Comparison of ENCODE assay signal across 7 mouse cellular contexts in the genomic region with DNA sequence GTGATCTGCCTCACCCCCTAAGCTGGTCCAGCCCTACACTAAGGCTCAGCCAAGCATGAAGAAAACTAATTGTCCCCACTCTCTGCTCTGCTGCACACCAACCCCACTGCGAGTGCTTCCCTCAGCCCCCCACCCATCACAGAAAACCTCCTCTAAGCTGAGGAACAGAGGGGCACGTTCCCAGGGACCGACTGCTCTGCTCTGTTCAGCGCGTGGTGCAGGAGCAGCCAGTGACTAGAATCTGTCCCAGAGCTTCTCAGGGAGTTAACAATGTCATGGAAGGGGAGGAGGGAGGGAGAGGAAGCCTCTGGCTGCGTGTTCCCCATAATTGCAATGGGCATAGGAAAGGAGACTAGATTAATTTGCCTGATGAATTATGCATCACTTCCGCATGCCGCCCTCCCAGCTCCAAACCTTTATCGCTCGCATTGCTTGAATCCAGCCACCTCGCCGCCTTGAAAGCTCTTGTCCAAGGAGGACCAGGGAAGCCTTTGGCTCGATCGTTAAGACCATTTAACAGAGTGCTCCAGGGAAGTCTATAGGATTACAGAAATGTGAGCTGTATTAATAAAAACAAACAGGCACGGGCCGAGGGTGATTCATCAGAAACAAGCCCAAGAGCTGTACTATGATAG.
DNase-seq lines count a peak whose midpoint lies in the region; ATAC-seq lines count a peak whose summit lies in the region.

No protein-coding gene starts in this region.

- DNase-seq in liver, embryonic 11.5 days (ENCODE audit: low spot score), result peak; percentile 34
- no peak for DNase-seq in liver
- peak; percentile 1 for DNase-seq in lung, postnatal 14 days
- no peak for DNase-seq in thymus, postnatal 36 days

- peak overlapping the region; percentile 61 for H3K4me2 ChIP-seq in liver, embryonic 11.5 days
- H3K4me2 ChIP-seq in embryonic facial prominence, embryonic 15.5 days (replicated peaks), result peak overlapping the region; percentile 63
- peak overlapping the region; percentile 53 for H3K4me2 ChIP-seq in hindbrain, embryonic 16.5 days (ENCODE audit: low read length)
- H3K4me2 ChIP-seq in stomach, embryonic 15.5 days, result peak overlapping the region; percentile 57

- no peaks in the 10 kb centered on the region for H3K36me3 ChIP-seq in liver, embryonic 11.5 days (ENCODE audit: control insufficient read depth, insufficient read depth, low read length)
- no peaks in the 10 kb centered on the region for H3K36me3 ChIP-seq in embryonic facial prominence, embryonic 15.5 days
- no peaks in the 10 kb centered on the region for H3K36me3 ChIP-seq in hindbrain, embryonic 16.5 days (ENCODE audit: control insufficient read depth, insufficient read depth, low read length)
- no peaks in the 10 kb centered on the region for H3K36me3 ChIP-seq in stomach, embryonic 15.5 days

- H3K4me1 ChIP-seq in liver, embryonic 11.5 days (replicated peaks; ENCODE audit: control insufficient read depth, insufficient read depth, low read length), result peaks cover 3% of the 10 kb centered on the region; the same call in 1 of the 2 replicates
- peaks cover 11% of the 10 kb centered on the region for H3K4me1 ChIP-seq in embryonic facial prominence, embryonic 15.5 days
- H3K4me1 ChIP-seq in hindbrain, embryonic 16.5 days (ENCODE audit: control insufficient read depth, insufficient read depth, low read depth, low read length), result peaks cover 14% of the 10 kb centered on the region
- H3K4me1 ChIP-seq in stomach, embryonic 15.5 days, result 0 out of 2 replicates have a peak, but pooled peaks cover 6% of the 10 kb centered on the region

- WGBS in liver, embryonic 11.5 days, result 9% methylated on average over 16 of the region's 16 CpGs
- WGBS in embryonic facial prominence, embryonic 15.5 days, result 2% methylated on average over 16 of the region's 16 CpGs
- WGBS in hindbrain, embryonic 16.5 days, result 1% methylated on average over 16 of the region's 16 CpGs
- 2% methylated on average over 16 of the region's 16 CpGs for WGBS in stomach, embryonic 15.5 days

- no peaks in the 10 kb centered on the region for H3K9me3 ChIP-seq in liver, embryonic 11.5 days (ENCODE audit: control insufficient read depth, low read length)
- H3K9me3 ChIP-seq in embryonic facial prominence, embryonic 15.5 days (replicated peaks), result no peaks in the 10 kb centered on the region
- no peaks in the 10 kb centered on the region for H3K9me3 ChIP-seq in hindbrain, embryonic 16.5 days (ENCODE audit: control insufficient read depth, low read length)
- H3K9me3 ChIP-seq in stomach, embryonic 15.5 days, result no peaks in the 10 kb centered on the region

- H3K9ac ChIP-seq in liver, embryonic 11.5 days (ENCODE audit: low read depth, low read length), result no peak overlapping the region
- no peak overlapping the region for H3K9ac ChIP-seq in embryonic facial prominence, embryonic 15.5 days
- peak overlapping the region; percentile 41 for H3K9ac ChIP-seq in hindbrain, embryonic 16.5 days (ENCODE audit: low read depth, low read length)
- no peak overlapping the region for H3K9ac ChIP-seq in stomach, embryonic 15.5 days

- ATAC-seq in liver, embryonic 11.5 days (replicated peaks; ENCODE audit: low FRiP score), result no peak
- ATAC-seq in embryonic facial prominence, embryonic 15.5 days (ENCODE audit: insufficient number of reproducible peaks, low FRiP score, low TSS enrichment, low read depth), result peak; percentile 65; the same call in 1 of the 2 replicates
- peak; percentile 91 for ATAC-seq in hindbrain, embryonic 16.5 days
- ATAC-seq in stomach, embryonic 15.5 days (ENCODE audit: insufficient read depth, low FRiP score, low read depth), result no peak

- H3K27me3 ChIP-seq in liver, embryonic 11.5 days (replicated peaks; ENCODE audit: control insufficient read depth, insufficient read depth, low read length), result peaks cover 7% of the 10 kb centered on the region; the same call in 1 of the 2 replicates
- H3K27me3 ChIP-seq in embryonic facial prominence, embryonic 15.5 days, result peaks cover 6% of the 10 kb centered on the region; the same call in 1 of the 2 replicates
- 0 out of 2 replicates have a peak, but pooled peaks cover 3% of the 10 kb centered on the region for H3K27me3 ChIP-seq in hindbrain, embryonic 16.5 days (replicated peaks; ENCODE audit: control insufficient read depth, insufficient read depth, low read length)
- H3K27me3 ChIP-seq in stomach, embryonic 15.5 days (replicated peaks), result no peaks in the 10 kb centered on the region

- H3K4me3 ChIP-seq in liver, embryonic 11.5 days (ENCODE audit: low read depth, low read length), result peak overlapping the region; percentile 36
- H3K4me3 ChIP-seq in embryonic facial prominence, embryonic 15.5 days (replicated peaks), result peak overlapping the region; percentile 34
- H3K4me3 ChIP-seq in hindbrain, embryonic 16.5 days (ENCODE audit: low read length), result peak overlapping the region; percentile 37
- peak overlapping the region; percentile 26 for H3K4me3 ChIP-seq in stomach, embryonic 15.5 days (replicated peaks)

- no peak overlapping the region for H3K27ac ChIP-seq in liver, embryonic 11.5 days (ENCODE audit: low read depth, low read length)
- no peak overlapping the region for H3K27ac ChIP-seq in embryonic facial prominence, embryonic 15.5 days (replicated peaks)
- H3K27ac ChIP-seq in hindbrain, embryonic 16.5 days (ENCODE audit: low read depth, low read length), result peak overlapping the region; percentile 14
- no peak overlapping the region for H3K27ac ChIP-seq in stomach, embryonic 15.5 days

Comparison
In these comparisons a context has a peak if more than half of its experiments do, and no peak if none do; other contexts are left out.
1. DNase-seq: peak in liver, embryonic 11.5 days (single experiment) and lung, postnatal 14 days (single experiment); none in liver (single experiment) and thymus, postnatal 36 days (0 of 2).
2. ATAC-seq: peak in embryonic facial prominence, embryonic 15.5 days (single experiment) and hindbrain, embryonic 16.5 days (single experiment); none in liver, embryonic 11.5 days (single experiment) and stomach, embryonic 15.5 days (single experiment).
3. Peak in every context shown above with its lines, with median percentiles within 50 percentile points of each other: H3K4me2 ChIP-seq and H3K4me3 ChIP-seq.